Mouse (Mus musculus) heart, embryonic 16.5 days (tissue): ENCODE results near the gene Slc30a2. TPM values are rescaled to one million over a fixed set of nuclear protein-coding genes. Genes with fewer than 3 reads are reported as not detected.

Source experiments
- ATAC-seq: fragments of 200-750 bp; cut with Nextera tagmentation; replicated peaks from 2 replicates; pipeline ENCODE4 v1.8.0; 2017; ENCODE audit warnings: moderate number of reproducible peaks; ENCODE audit not compliant: insufficient read depth, low FRiP score; ENCODE audit errors: extremely low read depth
- H3K27ac ChIP-seq: fragments of 300-500 bp; sonication (generic); 2 replicates; pipeline ENCODE4 v1.5.1; 2014; ENCODE audit warnings: mild to moderate bottlenecking, low read length, control low read depth, moderate library complexity
- H3K27me3 ChIP-seq: fragments of 300-500 bp; sonication (generic); 2 replicates; pipeline ENCODE4 v1.6.1; 2014; ENCODE audit warnings: low read length, mixed read lengths; ENCODE audit not compliant: control insufficient read depth, insufficient read depth
- H3K36me3 ChIP-seq: fragments of 300-500 bp; sonication (generic); 2 replicates; pipeline ENCODE4 v1.6.1; 2014; ENCODE audit not compliant: control insufficient read depth, insufficient read depth
- H3K4me1 ChIP-seq: fragments of 300-500 bp; sonication (generic); 2 replicates; pipeline ENCODE4 v1.6.1; 2014; ENCODE audit warnings: low read length, mixed read lengths; ENCODE audit not compliant: control insufficient read depth, insufficient read depth
- H3K4me2 ChIP-seq: fragments of 300-500 bp; sonication (generic); 2 replicates; pipeline ENCODE4 v1.6.1; 2014; ENCODE audit warnings: low read depth, mild to moderate bottlenecking, control low read depth, low read length
- H3K4me3 ChIP-seq: fragments of 300-500 bp; sonication (generic); 2 replicates; pipeline ENCODE4 v1.5.1; 2014; ENCODE audit warnings: mild to moderate bottlenecking, control low read depth, low read length
- H3K9ac ChIP-seq: fragments of 300-500 bp; sonication (generic); 2 replicates; pipeline ENCODE4 v1.6.1; 2014; ENCODE audit warnings: low read length, control low read depth
- H3K9me3 ChIP-seq: fragments of 300-500 bp; sonication (generic); replicated peaks from 2 replicates; pipeline ENCODE4 v1.6.1; 2016; ENCODE audit warnings: low read length; ENCODE audit not compliant: control insufficient read depth
- WGBS: fragments of 180-500 bp; shearing (Covaris S2); extraction: QIAGEN DNeasy Blood & Tissue Kit; methylation state at CpG from one replicate; pipeline ENCODE4 v1.1.7; 2014; 5-methylcytosine and 5-hydroxymethylcytosine counted together
- polyA plus RNA-seq: library from polyadenylated mRNA; unstranded; fragments of >200 nt; fragmentation: Nextera tagmentation; extraction: Ambion mirVana; gene quantifications from 2 replicates; pipeline ENCODE4 v1.2.1, GENCODE M21; 2015

Slc30a2 gene
- polyA plus RNA-seq, 1 experiment from 2014 or later = 0.42 TPM

GRCm38 (mm10) chr4:134350641-134351040 lies 7.7 kb downstream of the Slc30a2 start:
- ATAC-seq = no peak
- peaks cover 5% of the 10 kb centered on the region; the same call in 1 of the 2 replicates for H3K27me3 ChIP-seq
- WGBS = 87% methylated on average over 6 of the region's 6 CpGs

DNA sequence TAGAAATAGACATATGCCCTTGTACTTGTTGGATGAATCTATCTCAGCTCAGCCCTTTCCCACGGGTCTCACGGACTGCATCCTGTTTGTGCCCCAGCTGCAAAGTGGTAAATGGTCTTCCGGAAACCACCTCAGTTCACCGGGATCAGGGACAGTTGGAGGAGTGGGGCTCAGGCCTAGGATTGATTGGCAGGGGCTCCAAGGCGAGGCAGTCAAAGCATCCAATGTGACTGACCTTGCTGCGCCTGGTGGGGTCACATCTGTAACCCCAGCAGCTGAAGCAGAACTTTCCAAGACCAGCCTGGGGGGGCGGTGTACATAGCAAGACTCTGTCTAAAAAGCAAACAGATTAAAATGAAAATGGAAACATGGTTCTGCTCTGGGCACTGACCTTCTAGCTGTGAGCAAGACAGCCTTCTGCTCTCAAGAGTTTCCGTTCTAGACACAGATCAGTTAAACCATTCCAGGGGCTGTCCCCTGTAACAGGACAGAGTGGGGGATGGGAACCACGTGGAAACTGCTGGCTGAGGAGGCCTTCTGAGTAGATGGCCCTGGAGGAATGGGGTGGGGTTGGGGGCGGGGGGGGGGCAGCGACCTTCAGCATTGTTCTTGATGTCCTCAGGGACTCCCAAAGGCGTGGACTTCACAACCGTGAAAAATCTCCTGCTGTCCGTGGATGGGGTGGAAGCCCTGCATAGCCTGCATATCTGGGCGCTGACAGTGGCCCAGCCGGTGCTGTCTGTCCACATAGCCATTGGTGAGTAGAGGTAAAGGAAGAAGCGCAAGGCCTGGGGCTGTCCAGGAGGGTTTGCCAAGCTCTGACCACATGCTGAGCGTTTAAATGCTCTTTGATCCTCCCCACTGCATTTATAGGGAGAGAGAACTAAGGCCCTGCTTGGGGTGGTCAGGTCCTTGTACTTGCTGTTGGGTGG lies 8.6 kb downstream of the Slc30a2 start:
- ATAC-seq = 0 out of 2 replicates have a peak, but pooled peaks have one; percentile 8
- H3K4me1 ChIP-seq = peaks cover 34% of the 10 kb centered on the region
- H3K4me2 ChIP-seq = no peak overlapping the region
- no peaks in the 10 kb centered on the region for H3K9me3 ChIP-seq
- H3K27me3 ChIP-seq = no peaks in the 10 kb centered on the region
- H3K4me3 ChIP-seq = no peak overlapping the region
- WGBS = 36% methylated on average over 18 of the region's 18 CpGs
- no peak overlapping the region; the same call in 1 of the 2 replicates for H3K27ac ChIP-seq
- H3K9ac ChIP-seq = no peak overlapping the region
- no peaks in the 10 kb centered on the region for H3K36me3 ChIP-seq

More at GRCm38 (mm10) chr4:134350641-134351040, 7.7 kb downstream of the Slc30a2 start:
- H3K27ac ChIP-seq = no peak overlapping the region
- H3K9me3 ChIP-seq = no peaks in the 10 kb centered on the region
- no peaks in the 10 kb centered on the region for H3K36me3 ChIP-seq
- H3K4me1 ChIP-seq = peaks cover 24% of the 10 kb centered on the region
- no peak overlapping the region for H3K4me3 ChIP-seq
- H3K9ac ChIP-seq = no peak overlapping the region
- no peak overlapping the region for H3K4me2 ChIP-seq

- no peak overlapping the region for H3K9ac ChIP-seq
- H3K4me1 ChIP-seq = peaks cover 38% of the 10 kb centered on the region
- H3K27ac ChIP-seq = no peak overlapping the region
- H3K27me3 ChIP-seq = no peaks in the 10 kb centered on the region
- ATAC-seq = no peak
- no peak overlapping the region for H3K4me2 ChIP-seq
- no peaks in the 10 kb centered on the region for H3K9me3 ChIP-seq
- H3K36me3 ChIP-seq = no peaks in the 10 kb centered on the region
- H3K4me3 ChIP-seq = no peak overlapping the region
- WGBS = 77% methylated on average over 12 of the region's 12 CpGs
Observed at GRCm38 (mm10) chr4:134352261-134352707, 9.3 kb downstream of the Slc30a2 start.

- WGBS = 88% methylated on average over 7 of the region's 7 CpGs
- H3K9me3 ChIP-seq = no peaks in the 10 kb centered on the region
- no peak overlapping the region for H3K27ac ChIP-seq
- no peaks in the 10 kb centered on the region for H3K36me3 ChIP-seq
- no peak overlapping the region for H3K9ac ChIP-seq
- no peak overlapping the region for H3K4me3 ChIP-seq
- no peak for ATAC-seq
- no peak overlapping the region for H3K4me2 ChIP-seq
- peaks cover 38% of the 10 kb centered on the region for H3K4me1 ChIP-seq
- H3K27me3 ChIP-seq = no peaks in the 10 kb centered on the region
Observed at GRCm38 (mm10) chr4:134352929-134353328, 9.9 kb downstream of the Slc30a2 start.

DNA sequence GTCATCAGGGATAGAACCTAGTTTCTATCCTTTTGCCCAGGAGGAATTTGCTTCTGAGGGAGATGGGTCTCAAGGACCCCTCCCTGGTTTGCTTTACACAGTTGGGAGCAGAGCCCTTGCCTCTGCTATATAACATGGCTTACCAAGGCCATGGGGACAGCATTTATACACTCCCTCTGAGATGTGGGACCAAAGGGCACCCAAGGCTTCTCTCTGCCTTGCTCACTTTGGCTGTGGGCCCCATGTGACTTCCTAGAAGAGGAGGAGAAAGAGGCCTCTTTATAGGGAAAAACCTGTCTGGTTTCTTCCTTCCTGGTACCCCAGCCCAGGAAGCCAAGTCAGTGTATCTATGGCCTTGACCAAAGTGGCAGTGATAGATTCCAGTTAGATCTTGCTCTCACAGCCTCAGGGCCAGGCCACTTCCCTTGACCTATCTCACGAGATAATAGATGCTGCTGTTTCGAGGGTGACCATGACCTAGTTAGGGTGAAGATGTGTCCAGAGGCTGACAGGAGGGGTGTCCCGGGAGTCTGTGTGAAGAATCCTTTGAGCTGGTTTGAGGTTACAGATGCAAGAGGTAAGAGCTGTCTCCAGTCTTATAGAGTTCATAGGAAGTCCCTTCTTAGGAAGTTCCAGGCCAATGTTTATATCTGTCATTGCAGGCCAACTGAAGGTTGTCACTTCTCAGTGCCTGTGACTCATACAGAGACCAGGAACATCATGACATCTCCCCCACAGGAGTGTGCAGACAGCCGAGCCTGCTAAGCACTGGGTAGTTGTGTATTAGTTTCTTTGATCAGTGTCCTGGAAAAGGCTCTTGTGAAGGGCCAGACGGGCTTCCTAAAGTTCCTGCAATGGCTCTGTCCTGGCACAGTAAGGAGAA lies 10.8 kb downstream of the Slc30a2 start:
- no peaks in the 10 kb centered on the region for H3K27me3 ChIP-seq
- WGBS = 51% methylated on average over 5 of the region's 5 CpGs
- ATAC-seq = no peak
- no peak overlapping the region for H3K9ac ChIP-seq
- peaks cover 31% of the 10 kb centered on the region for H3K4me1 ChIP-seq
- H3K27ac ChIP-seq = no peak overlapping the region
- H3K36me3 ChIP-seq = no peaks in the 10 kb centered on the region
- no peak overlapping the region for H3K4me3 ChIP-seq
- no peaks in the 10 kb centered on the region for H3K9me3 ChIP-seq
- H3K4me2 ChIP-seq = no peak overlapping the region

DNA sequence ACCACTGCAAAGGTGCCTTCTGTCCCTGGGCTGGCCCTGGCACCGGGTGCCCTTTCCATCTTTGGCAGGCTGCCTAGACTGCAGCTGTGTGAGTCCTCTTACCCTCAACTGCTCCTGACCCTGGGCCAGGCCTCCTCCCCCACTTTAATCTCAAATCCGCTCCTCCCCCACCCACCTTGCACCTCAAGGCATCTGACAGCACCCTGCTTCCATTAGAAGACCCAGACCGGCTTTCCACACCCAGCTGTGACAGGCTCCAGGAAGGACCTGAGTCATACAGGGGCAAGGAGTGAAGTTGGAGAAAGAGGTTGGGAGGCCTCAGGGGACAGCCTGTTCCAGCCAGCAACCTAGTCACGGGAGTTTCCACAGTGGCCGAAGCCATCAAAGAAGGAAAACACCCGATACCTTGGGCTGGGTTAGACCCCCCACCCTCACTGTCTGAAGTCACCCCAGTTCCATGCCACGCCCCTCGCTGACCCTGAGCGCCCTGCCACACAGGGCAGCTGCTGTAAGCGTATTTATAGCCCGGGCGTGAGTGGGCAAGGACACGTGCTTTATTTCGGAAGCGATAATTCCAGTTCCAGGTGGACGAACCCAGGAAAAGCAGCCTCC lies 13.0 kb downstream of the Slc30a2 start:
- H3K27me3 ChIP-seq = no peaks in the 10 kb centered on the region
- peaks cover 33% of the 10 kb centered on the region for H3K4me1 ChIP-seq
- peak overlapping the region; percentile 42 for H3K4me2 ChIP-seq
- 21% methylated on average over 16 of the region's 16 CpGs for WGBS
- H3K9me3 ChIP-seq = no peaks in the 10 kb centered on the region
- H3K9ac ChIP-seq = no peak overlapping the region
- peak overlapping the region; percentile 80 for H3K27ac ChIP-seq
- no peak overlapping the region for H3K4me3 ChIP-seq
- peak; percentile 74 for ATAC-seq
- no peaks in the 10 kb centered on the region for H3K36me3 ChIP-seq

GRCm38 (mm10) chr4:134356591-134357460 lies 13.8 kb downstream of the Slc30a2 start:
- Histone ChIP-seq H3K36me3 (no peaks in the 10 kb centered on the region), H3K9me3 (no peaks in the 10 kb centered on the region), H3K4me3 (no peak overlapping the region), H3K4me1 (peaks cover 35% of the 10 kb centered on the region), H3K9ac (no peak overlapping the region), H3K4me2 (peak overlapping the region; percentile 42), H3K27ac (peak overlapping the region; percentile 80), H3K27me3 (no peaks in the 10 kb centered on the region)
- no peak for ATAC-seq
- 18% methylated on average over 22 of the region's 22 CpGs for WGBS

DNA sequence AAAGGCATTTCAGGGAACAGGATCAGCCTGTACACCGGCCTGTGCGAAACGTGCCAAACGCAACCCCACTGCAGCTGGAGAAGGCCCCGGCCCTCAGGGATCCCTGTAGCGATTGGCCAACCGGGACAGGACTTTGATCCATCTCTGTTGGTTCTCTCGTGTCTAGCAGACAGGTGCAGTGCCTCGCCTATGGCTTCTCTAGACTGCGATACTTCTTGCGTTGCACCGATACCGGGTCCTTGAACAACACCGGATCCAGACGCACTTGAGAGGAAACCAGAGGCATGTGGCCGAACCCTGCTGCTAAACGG lies 14.4 kb downstream of the Slc30a2 start:
- H3K4me3 ChIP-seq = no peak overlapping the region
- H3K27ac ChIP-seq = no peak overlapping the region
- H3K9ac ChIP-seq = no peak overlapping the region
- no peaks in the 10 kb centered on the region for H3K9me3 ChIP-seq
- no peak for ATAC-seq
- H3K4me2 ChIP-seq = peak overlapping the region; percentile 42
- H3K36me3 ChIP-seq = no peaks in the 10 kb centered on the region
- H3K4me1 ChIP-seq = peaks cover 36% of the 10 kb centered on the region
- WGBS = 42% methylated on average over 17 of the region's 17 CpGs
- no peaks in the 10 kb centered on the region for H3K27me3 ChIP-seq
